Mouse (Mus musculus): ENCODE measurements at regions not wholly inside any gene's neighbourhood (a gene's known extent, or its start where the extent isn't known, plus 50 kb on each side); places are given as distances from the start of the nearest gene placed in this dataset.

DNA sequence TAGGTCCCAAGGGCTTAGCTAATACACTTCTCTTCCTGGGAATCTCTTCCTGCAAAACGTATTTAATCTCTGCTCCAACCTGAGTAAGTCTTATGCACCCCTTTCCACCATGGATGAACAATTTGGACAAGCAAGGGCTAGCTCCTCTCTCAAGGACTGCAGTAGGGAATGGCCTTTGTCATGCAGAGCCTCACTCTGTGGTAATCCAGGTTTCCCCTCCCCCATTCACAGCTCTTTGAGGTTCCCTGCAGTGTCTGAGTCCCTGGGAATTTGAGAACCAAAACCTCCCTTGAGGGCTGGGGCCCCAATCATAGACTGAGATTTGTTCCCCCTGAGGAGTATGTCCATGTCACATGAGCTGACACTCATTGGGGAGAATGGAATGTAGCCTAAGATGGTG, 442.5 kb upstream of the Ano5 start:
- TF ChIP-seq CTCF (conservative IDR thresholded peaks at IDR 0.05; ENCODE audit: low read length) = no peak
- peak; percentile 77; the same call in 1 of the 2 replicates for TF ChIP-seq POU5F1 (IDR thresholded peaks at IDR 0.05; ENCODE audit: borderline replicate concordance, low read length)

Measured in E14TG2a.4 (cell line).